Mouse (Mus musculus): ENCODE measurements at regions not wholly inside any gene's neighbourhood (a gene's known extent, or its start where the extent isn't known, plus 50 kb on each side); places are given as distances from the start of the nearest gene placed in this dataset.

DNA sequence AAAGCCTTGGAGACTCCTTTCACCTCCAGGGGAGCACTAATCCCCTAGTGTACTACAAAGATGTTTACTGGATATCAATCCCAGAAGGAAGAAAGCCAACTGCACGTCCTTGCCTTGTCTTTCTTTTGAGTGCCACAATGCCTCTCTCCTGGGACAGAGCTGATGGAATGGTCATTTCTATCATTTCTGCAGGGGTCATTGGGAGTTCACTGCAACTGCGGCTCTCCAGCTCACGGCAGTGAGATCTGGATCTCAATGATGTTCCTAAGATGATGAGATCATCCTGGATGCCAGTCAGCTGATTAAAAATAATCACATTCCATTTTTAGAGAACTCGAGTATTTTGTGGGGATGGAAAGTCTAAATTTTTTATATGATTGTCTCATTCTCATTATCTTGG, 341.1 kb downstream of the Lpin1 start:
- Histone ChIP-seq H3K9me3 (ENCODE audit: low read depth, low read length) (no peaks in the 10 kb centered on the region), H3K4me1 (ENCODE audit: insufficient read depth) (peaks cover 2% of the 10 kb centered on the region; the same call in 1 of the 2 replicates), H3K36me3 (ENCODE audit: insufficient read depth) (no peaks in the 10 kb centered on the region), H3K4me2 (no peak overlapping the region), H3K9ac (no peak overlapping the region), H3K27ac (ENCODE audit: low read depth) (no peak overlapping the region), H3K4me3 (ENCODE audit: low read depth, low read length) (no peak overlapping the region), H3K27me3 (ENCODE audit: insufficient read depth, low read length) (no peaks in the 10 kb centered on the region)
- no peak for ATAC-seq (ENCODE audit: insufficient read depth)
- no peak for TF ChIP-seq CTCF (IDR thresholded peaks at IDR 0.05; ENCODE audit: low read depth)
- no peak for DNase-seq
- 43% methylated on average over 4 of the region's 4 CpGs for WGBS

GRCm38 (mm10) chr12:16268621-16269165, 342.1 kb downstream of the Lpin1 start:
- WGBS: 73% methylated on average over 8 of the region's 8 CpGs
- TF ChIP-seq CTCF (IDR thresholded peaks at IDR 0.05; ENCODE audit: low read depth): no peak
- Histone ChIP-seq H3K4me3 (ENCODE audit: low read depth, low read length) (no peak overlapping the region), H3K4me1 (ENCODE audit: insufficient read depth) (peaks cover 2% of the 10 kb centered on the region; the same call in 1 of the 2 replicates), H3K36me3 (ENCODE audit: insufficient read depth) (no peaks in the 10 kb centered on the region), H3K4me2 (no peak overlapping the region), H3K27ac (ENCODE audit: low read depth) (no peak overlapping the region), H3K9me3 (ENCODE audit: low read depth, low read length) (no peaks in the 10 kb centered on the region), H3K9ac (no peak overlapping the region), H3K27me3 (ENCODE audit: insufficient read depth, low read length) (no peaks in the 10 kb centered on the region)
- ATAC-seq (ENCODE audit: insufficient read depth) (no peak), DNase-seq (no peak)

- H3K9ac ChIP-seq: no peak overlapping the region
- H3K4me1 ChIP-seq (ENCODE audit: insufficient read depth): no peaks in the 10 kb centered on the region
- no peaks in the 10 kb centered on the region for H3K9me3 ChIP-seq (ENCODE audit: low read depth, low read length)
- H3K4me2 ChIP-seq: no peak overlapping the region
- H3K4me3 ChIP-seq (ENCODE audit: low read depth, low read length): no peak overlapping the region
- DNase-seq (no peak), ATAC-seq (ENCODE audit: insufficient read depth) (no peak)
- no peaks in the 10 kb centered on the region for H3K36me3 ChIP-seq (ENCODE audit: insufficient read depth)
- H3K27me3 ChIP-seq (ENCODE audit: insufficient read depth, low read length): no peaks in the 10 kb centered on the region
- no peak for TF ChIP-seq CTCF (IDR thresholded peaks at IDR 0.05; ENCODE audit: low read depth)
- WGBS: 54% methylated on average over 4 of the region's 4 CpGs
- no peak overlapping the region for H3K27ac ChIP-seq (ENCODE audit: low read depth)
These were observed 349.3 kb downstream of the Lpin1 start for GRCm38 (mm10) chr12:16261465-16261864.

DNA sequence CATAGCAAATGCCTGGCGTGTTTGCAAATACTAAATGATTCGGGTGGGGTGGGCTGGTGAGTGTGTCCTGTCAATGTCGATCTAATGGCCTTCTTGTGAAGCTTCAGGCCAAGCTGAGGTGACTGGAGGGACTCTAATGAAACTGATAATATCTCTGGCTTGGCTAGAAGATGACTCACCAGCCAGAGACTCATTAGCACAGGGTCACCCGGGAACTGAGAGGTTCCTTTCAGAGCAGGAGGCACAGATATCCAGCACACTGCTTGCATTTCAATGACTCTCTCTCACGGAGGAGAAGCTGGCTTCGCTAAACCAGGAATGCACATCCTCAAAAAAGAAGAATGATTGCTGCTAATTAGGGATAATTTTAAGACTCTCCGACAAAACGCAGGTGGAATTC, 349.8 kb downstream of the Lpin1 start:
- Histone ChIP-seq H3K9me3 (ENCODE audit: low read depth, low read length) (no peaks in the 10 kb centered on the region), H3K36me3 (ENCODE audit: insufficient read depth) (no peaks in the 10 kb centered on the region), H3K27ac (ENCODE audit: low read depth) (no peak overlapping the region), H3K4me2 (no peak overlapping the region), H3K9ac (no peak overlapping the region), H3K4me1 (ENCODE audit: insufficient read depth) (no peaks in the 10 kb centered on the region), H3K27me3 (ENCODE audit: insufficient read depth, low read length) (no peaks in the 10 kb centered on the region), H3K4me3 (ENCODE audit: low read depth, low read length) (no peak overlapping the region)
- no peak for ATAC-seq (ENCODE audit: insufficient read depth)
- no peak for DNase-seq
- WGBS: 57% methylated on average over 8 of the region's 8 CpGs
- TF ChIP-seq CTCF (IDR thresholded peaks at IDR 0.05; ENCODE audit: low read depth): no peak

DNA sequence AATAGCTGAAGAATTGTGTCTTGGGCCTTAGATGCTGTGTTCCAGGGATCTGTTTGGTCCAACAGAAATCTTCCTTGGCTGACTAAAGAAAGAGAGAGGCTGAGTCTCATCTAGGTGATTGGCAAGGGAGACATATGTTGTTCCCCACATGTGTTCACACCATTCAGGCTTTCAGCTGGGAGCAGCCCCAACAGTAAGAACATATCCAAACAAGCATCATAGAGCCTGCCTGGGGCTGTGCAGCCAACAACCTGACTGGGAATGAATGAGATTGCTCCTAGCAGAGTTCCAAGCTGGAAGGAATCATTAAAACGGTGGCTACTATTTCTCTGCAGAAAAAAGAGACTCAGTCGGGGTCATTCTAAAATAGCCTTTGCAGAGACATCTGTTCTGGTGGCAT, 350.3 kb downstream of the Lpin1 start:
- DNase-seq: no peak
- H3K4me3 ChIP-seq (ENCODE audit: low read depth, low read length): no peak overlapping the region
- H3K4me2 ChIP-seq: no peak overlapping the region
- ATAC-seq (ENCODE audit: insufficient read depth): no peak
- no peaks in the 10 kb centered on the region for H3K9me3 ChIP-seq (ENCODE audit: low read depth, low read length)
- no peaks in the 10 kb centered on the region for H3K4me1 ChIP-seq (ENCODE audit: insufficient read depth)
- no peak for TF ChIP-seq CTCF (IDR thresholded peaks at IDR 0.05; ENCODE audit: low read depth)
- 77% methylated on average over 2 of the region's 2 CpGs for WGBS
- no peak overlapping the region for H3K9ac ChIP-seq
- no peaks in the 10 kb centered on the region for H3K27me3 ChIP-seq (ENCODE audit: insufficient read depth, low read length)
- H3K36me3 ChIP-seq (ENCODE audit: insufficient read depth): no peaks in the 10 kb centered on the region
- H3K27ac ChIP-seq (ENCODE audit: low read depth): no peak overlapping the region

DNA sequence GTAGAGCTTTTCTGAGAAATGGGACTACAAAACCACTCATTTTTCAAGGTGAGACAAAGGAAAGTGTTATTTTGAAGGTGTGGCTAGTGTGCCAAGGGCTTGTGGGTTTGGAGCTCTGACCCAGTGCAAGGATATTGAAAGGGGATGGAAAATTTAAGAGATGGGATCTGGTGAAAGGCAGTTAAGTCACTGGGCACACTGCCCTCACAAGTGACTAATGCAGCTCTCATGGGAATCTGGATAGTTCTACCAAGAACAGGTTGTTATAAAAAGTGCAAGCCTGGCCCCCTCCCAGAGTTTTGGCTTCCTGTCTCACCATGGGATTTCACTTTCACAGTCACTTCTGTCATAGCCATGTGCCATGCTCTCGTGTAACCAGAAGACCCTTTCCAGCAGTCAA, 360.1 kb downstream of the Lpin1 start:
- Histone ChIP-seq H3K4me2 (no peak overlapping the region), H3K27ac (ENCODE audit: low read depth) (no peak overlapping the region), H3K36me3 (ENCODE audit: insufficient read depth) (no peaks in the 10 kb centered on the region), H3K9ac (no peak overlapping the region), H3K9me3 (ENCODE audit: low read depth, low read length) (no peaks in the 10 kb centered on the region), H3K4me1 (ENCODE audit: insufficient read depth) (no peaks in the 10 kb centered on the region), H3K27me3 (ENCODE audit: insufficient read depth, low read length) (no peaks in the 10 kb centered on the region), H3K4me3 (ENCODE audit: low read depth, low read length) (no peak overlapping the region)
- ATAC-seq (ENCODE audit: insufficient read depth): no peak
- TF ChIP-seq CTCF (IDR thresholded peaks at IDR 0.05; ENCODE audit: low read depth): no peak
- 73% methylated on average over 1 of the region's 1 CpGs for WGBS
- DNase-seq: no peak

DNA sequence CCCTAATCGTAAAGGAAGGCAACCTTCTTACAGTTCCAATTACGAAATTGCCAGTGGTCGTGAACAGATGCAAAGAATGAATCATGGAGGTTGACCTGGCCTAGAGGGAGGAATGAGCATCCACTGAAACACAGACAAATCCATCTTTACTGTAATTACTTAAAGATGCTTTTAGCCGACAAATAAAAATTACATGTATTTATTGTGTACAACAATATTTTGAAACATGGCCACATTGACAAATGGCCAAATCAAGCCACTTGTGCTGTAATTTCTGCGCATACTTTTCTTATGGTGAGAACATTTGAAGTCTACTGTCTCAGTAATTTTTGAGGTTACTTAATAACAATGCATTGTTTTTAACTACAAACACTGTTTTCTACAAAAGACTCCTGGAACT, 360.7 kb downstream of the Lpin1 start:
- Histone ChIP-seq H3K9ac (no peak overlapping the region), H3K27ac (ENCODE audit: low read depth) (no peak overlapping the region), H3K36me3 (ENCODE audit: insufficient read depth) (no peaks in the 10 kb centered on the region), H3K4me3 (ENCODE audit: low read depth, low read length) (no peak overlapping the region), H3K4me1 (ENCODE audit: insufficient read depth) (no peaks in the 10 kb centered on the region), H3K27me3 (ENCODE audit: insufficient read depth, low read length) (no peaks in the 10 kb centered on the region), H3K9me3 (ENCODE audit: low read depth, low read length) (no peaks in the 10 kb centered on the region), H3K4me2 (no peak overlapping the region)
- TF ChIP-seq CTCF (IDR thresholded peaks at IDR 0.05; ENCODE audit: low read depth): no peak
- DNase-seq (no peak), ATAC-seq (ENCODE audit: insufficient read depth) (no peak)
- 82% methylated on average over 5 of the region's 5 CpGs for WGBS

DNA sequence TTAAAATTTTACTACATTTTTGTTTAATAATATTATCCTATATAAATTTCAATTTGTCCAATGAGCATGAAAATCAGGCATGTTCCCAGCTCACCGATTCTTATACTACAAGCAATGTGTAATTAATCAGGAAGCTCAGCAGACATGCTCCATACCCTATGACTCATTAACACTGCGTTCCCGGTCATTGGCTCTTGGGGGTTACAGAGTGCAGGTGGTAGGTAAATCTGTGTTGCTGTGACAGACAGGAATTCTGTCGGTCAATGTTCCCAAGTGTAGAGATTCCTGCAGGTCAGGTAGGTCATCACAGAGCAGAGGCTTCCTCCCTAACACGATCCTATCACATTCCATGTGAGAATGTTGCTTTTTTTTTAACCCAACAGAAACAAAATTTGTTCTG, 371.0 kb downstream of the Lpin1 start:
- WGBS: 59% methylated on average over 5 of the region's 5 CpGs
- Histone ChIP-seq H3K27ac (ENCODE audit: low read depth) (no peak overlapping the region), H3K27me3 (ENCODE audit: insufficient read depth, low read length) (no peaks in the 10 kb centered on the region), H3K4me1 (ENCODE audit: insufficient read depth) (no peaks in the 10 kb centered on the region), H3K4me2 (no peak overlapping the region), H3K36me3 (ENCODE audit: insufficient read depth) (no peaks in the 10 kb centered on the region), H3K9ac (no peak overlapping the region), H3K4me3 (ENCODE audit: low read depth, low read length) (no peak overlapping the region), H3K9me3 (ENCODE audit: low read depth, low read length) (no peaks in the 10 kb centered on the region)
- TF ChIP-seq CTCF (IDR thresholded peaks at IDR 0.05; ENCODE audit: low read depth): no peak
- no peak for DNase-seq
- no peak for ATAC-seq (ENCODE audit: insufficient read depth)

Data from lung, embryonic 14.5 days (tissue).